Mouse (Mus musculus) kidney, adult 2 months (tissue): Measurements from ENCODE around the gene Fbxl8.

Experiments
- CTCF ChIP-seq: fragments of 200-500 bp; conservative IDR thresholded peaks from 2 replicates; pipeline ENCODE4 v1.5.1; 2011; ENCODE audit warnings: low read depth, mild to moderate bottlenecking, control low read depth, low read length, moderate library complexity, mixed read lengths; ENCODE audit not compliant: insufficient read depth, insufficient read length
- POLR2A ChIP-seq: fragments of 200-500 bp; IDR thresholded peaks from one replicate; pipeline ENCODE4 v1.6.1; 2011; ENCODE audit warnings: low read depth, low read length, control low read depth

GRCm38 (mm10) chr8:105252680-105253537 lies 11.5 kb upstream of the Fbxl8 start:
- TF ChIP-seq CTCF (no peak), POLR2A (no peak)
